Mouse (Mus musculus): ENCODE results near the gene Kcnmb2. TPM values are rescaled to one million over a fixed set of nuclear protein-coding genes. Genes with fewer than 3 reads are reported as not detected.

Gene Kcnmb2
- polyA plus RNA-seq, 1 experiment from 2014 or later = 6.5 TPM

DNA sequence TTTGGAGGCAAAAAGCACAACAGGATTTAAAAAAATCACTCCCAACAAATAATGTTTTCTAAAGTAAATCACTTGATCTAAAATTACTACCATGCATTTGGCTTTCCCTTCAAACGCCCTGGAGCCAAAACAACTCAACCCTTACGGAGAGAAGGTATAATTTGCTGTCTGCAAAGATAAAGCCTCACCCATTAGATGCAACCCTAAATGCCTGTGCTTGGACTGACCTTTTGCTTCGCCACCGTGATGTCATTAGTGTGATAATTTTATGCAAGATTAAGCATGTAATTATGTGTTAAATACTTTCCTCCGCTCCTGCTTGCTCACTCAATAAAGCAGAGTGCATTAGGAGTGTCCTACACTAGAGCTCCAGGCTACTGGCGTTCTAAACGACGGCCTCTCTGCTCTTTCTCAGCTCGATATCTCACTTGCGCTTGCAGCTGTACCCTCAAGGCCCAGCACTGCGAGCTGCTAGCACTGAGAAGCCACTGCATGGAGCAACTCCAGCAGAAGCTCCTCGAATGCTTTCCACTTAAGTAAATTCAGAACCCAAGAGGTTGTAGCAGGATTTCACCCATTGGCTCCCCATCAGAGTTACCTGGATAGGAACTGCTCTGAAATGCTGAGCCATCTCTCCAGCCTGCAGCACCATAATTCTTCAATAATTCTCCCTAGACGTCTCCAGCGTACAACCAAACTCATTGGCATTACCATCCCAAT is 247.7 kb downstream of the Kcnmb2 start:
- peak; percentile 74 for ATAC-seq
- Histone ChIP-seq H3K4me3 (replicated peaks) (no peak overlapping the region), H3K36me3 (no peaks in the 10 kb centered on the region), H3K4me1 (replicated peaks) (0 out of 2 replicates have a peak, but pooled peaks cover 5% of the 10 kb centered on the region), H3K27me3 (no peaks in the 10 kb centered on the region), H3K9me3 (no peaks in the 10 kb centered on the region), H3K4me2 (replicated peaks) (no peak overlapping the region), H3K27ac (no peak overlapping the region), H3K9ac (replicated peaks) (no peak overlapping the region)
- 59% methylated on average over 14 of the region's 14 CpGs for WGBS

DNA sequence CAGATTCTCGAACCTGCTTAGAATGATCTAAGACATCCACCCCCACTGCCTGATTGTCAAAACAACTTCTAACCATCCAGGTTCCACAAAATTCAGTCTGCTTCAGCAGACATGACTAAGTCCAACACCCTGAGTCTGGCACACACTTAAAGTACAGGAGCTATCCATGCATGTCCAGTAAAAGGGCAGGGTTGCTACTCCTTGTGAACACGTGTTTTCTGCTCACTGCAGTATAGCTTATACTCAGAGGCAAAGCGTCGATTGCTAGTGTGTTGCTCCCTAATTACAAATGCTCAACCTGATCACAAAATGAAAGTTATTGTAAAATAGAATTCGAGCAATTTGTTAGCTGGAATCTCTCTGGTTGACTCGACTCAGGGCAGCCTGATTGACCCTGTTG is 278.2 kb downstream of the Kcnmb2 start:
- no peaks in the 10 kb centered on the region for H3K27me3 ChIP-seq
- H3K9ac ChIP-seq (replicated peaks) = no peak overlapping the region
- 0 out of 2 replicates have a peak, but pooled peaks have one; percentile 31 for ATAC-seq
- peaks cover 4% of the 10 kb centered on the region; the same call in 1 of the 2 replicates for H3K4me1 ChIP-seq (replicated peaks)
- no peak overlapping the region for H3K27ac ChIP-seq
- no peak overlapping the region for H3K4me3 ChIP-seq (replicated peaks)
- 76% methylated on average over 6 of the region's 6 CpGs for WGBS
- no peak overlapping the region for H3K4me2 ChIP-seq (replicated peaks)
- H3K36me3 ChIP-seq = no peaks in the 10 kb centered on the region
- H3K9me3 ChIP-seq = no peaks in the 10 kb centered on the region

DNA sequence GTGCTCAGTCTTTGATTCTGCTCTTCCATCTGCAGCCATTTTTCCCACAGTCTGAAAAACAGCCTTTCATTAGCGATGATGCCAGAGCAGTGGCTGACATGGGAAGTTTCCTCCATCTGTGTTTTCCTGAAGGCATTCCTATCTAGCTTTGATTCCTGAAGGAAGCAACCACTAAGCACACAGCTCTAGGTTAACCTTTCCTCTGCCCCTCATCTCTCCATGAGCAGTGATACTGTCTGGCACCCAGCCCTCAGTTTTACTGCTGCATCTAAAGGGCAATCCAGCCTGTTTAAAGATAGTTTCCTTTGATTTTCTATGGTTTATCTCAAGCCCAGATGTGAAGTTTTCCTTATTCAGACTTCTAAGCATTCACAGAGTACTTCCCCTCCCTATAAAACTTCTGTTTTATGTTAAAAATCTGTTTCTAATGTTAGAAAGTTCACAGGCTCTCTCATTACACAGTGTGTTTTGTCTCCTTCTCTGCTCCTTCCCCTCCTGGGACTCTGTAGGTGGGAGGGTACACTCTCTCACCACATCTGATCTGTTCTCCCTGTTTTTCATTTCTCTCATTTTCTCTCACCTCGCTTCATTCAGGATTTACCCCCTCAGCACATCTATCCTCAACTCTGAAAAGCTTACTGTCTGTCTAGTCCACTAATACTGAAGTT is 283.7 kb downstream of the Kcnmb2 start:
- 82% methylated on average over 2 of the region's 2 CpGs for WGBS
- Histone ChIP-seq H3K27me3 (no peaks in the 10 kb centered on the region), H3K9ac (replicated peaks) (no peak overlapping the region), H3K36me3 (no peaks in the 10 kb centered on the region), H3K27ac (no peak overlapping the region), H3K4me1 (replicated peaks) (peaks cover 19% of the 10 kb centered on the region; the same call in 1 of the 2 replicates), H3K4me3 (replicated peaks) (no peak overlapping the region), H3K4me2 (replicated peaks) (no peak overlapping the region), H3K9me3 (no peaks in the 10 kb centered on the region)
- ATAC-seq = no peak

DNA sequence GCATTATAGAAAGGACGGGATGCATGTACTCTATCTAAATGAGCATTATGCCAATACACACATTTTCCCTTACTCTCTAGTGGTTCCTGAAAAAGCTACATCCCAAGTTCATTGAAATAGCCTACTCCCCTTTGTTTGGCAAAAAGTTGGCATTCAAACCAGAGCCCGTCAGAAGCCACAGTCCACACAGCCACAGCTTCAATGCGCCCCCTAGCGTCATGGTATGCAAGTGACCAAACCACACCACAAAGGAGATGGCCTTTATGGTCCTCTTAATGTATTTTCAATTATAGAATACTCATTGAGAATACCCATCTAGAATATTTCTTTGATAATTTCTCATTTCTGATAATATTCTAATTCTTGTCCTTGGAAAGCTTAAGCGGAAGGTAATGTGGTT is 286.2 kb downstream of the Kcnmb2 start:
- no peak overlapping the region for H3K4me3 ChIP-seq (replicated peaks)
- no peaks in the 10 kb centered on the region for H3K27me3 ChIP-seq
- no peak overlapping the region for H3K9ac ChIP-seq (replicated peaks)
- H3K27ac ChIP-seq = no peak overlapping the region
- 32% methylated on average over 5 of the region's 5 CpGs for WGBS
- H3K4me2 ChIP-seq (replicated peaks) = no peak overlapping the region
- no peaks in the 10 kb centered on the region for H3K36me3 ChIP-seq
- H3K9me3 ChIP-seq = no peaks in the 10 kb centered on the region
- ATAC-seq = no peak
- H3K4me1 ChIP-seq (replicated peaks) = peaks cover 15% of the 10 kb centered on the region; the same call in 1 of the 2 replicates

DNA sequence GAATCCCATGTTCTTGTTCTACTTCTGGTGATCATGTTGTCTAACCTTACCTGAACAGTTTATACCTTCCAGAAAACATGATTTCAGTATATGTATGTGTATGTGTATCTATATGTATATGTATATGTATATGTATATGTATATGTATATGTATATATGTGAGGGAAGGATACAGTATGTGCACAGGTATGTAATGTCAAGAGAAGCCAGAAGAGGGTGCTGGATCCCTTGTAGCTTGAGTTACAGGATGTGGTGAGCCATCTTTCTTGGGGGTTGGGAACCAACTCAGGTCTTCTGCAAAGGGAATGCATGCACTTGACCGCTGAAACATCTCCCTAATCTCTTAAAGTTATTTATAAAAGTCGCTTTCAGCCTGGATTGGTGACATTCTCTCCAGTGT is 286.6 kb downstream of the Kcnmb2 start:
- no peak overlapping the region for H3K4me2 ChIP-seq (replicated peaks)
- no peak overlapping the region for H3K9ac ChIP-seq (replicated peaks)
- peak overlapping the region; percentile 37; the same call in 1 of the 2 replicates for H3K27ac ChIP-seq
- WGBS = 97% methylated on average over 2 of the region's 2 CpGs
- H3K36me3 ChIP-seq = no peaks in the 10 kb centered on the region
- no peaks in the 10 kb centered on the region for H3K9me3 ChIP-seq
- H3K4me3 ChIP-seq (replicated peaks) = no peak overlapping the region
- H3K4me1 ChIP-seq (replicated peaks) = peaks cover 15% of the 10 kb centered on the region; the same call in 1 of the 2 replicates
- ATAC-seq = peak; percentile 19; the same call in 1 of the 2 replicates
- H3K27me3 ChIP-seq = no peaks in the 10 kb centered on the region

DNA sequence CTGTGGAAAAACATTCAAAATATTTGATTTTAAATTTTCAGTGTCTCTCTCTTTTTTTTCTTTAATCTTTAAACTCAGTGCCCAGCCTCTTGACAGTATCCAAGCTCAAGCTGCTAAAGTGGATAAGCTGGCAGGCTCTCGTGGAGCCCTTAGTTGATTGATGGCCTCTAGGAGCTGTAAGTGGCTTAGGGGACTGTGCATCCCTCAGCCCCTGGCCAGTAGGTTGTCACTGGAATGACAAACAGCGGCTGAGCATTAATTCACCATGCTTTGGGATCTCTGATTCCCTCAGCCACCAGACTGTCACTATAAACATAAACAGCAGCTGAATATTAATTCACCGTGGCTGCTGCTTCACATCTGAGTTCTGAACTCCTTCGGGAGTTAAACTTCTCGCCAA is 287.6 kb downstream of the Kcnmb2 start:
- peak overlapping the region; percentile 37 for H3K27ac ChIP-seq
- no peaks in the 10 kb centered on the region for H3K36me3 ChIP-seq
- no peaks in the 10 kb centered on the region for H3K9me3 ChIP-seq
- WGBS = 51% methylated on average over 5 of the region's 5 CpGs
- no peak overlapping the region for H3K4me2 ChIP-seq (replicated peaks)
- no peak overlapping the region; the same call in 1 of the 2 replicates for H3K9ac ChIP-seq (replicated peaks)
- peak; percentile 92 for ATAC-seq
- H3K4me3 ChIP-seq (replicated peaks) = no peak overlapping the region
- no peaks in the 10 kb centered on the region for H3K27me3 ChIP-seq
- peaks cover 15% of the 10 kb centered on the region; the same call in 1 of the 2 replicates for H3K4me1 ChIP-seq (replicated peaks)

DNA sequence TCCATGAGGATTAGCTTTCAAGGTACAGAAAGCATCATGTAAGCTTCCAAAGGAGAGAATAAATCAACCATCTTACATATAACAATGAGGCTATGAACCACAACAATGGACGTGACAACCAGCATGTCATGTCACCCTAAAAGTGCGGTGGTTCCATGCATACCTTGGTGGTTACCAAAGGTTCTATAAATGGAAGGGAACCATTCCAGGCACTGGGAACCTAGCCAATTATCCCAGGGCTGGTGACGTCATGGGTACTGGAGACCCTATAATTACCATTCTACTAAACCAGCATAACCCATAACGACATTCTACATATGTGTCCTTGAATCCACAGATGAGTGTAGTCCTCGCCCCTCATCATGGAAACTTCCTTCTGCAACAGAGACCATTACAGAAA is 291.7 kb downstream of the Kcnmb2 start:
- WGBS = 87% methylated on average over 5 of the region's 5 CpGs
- Histone ChIP-seq H3K4me2 (replicated peaks) (no peak overlapping the region), H3K9ac (replicated peaks) (no peak overlapping the region), H3K4me1 (replicated peaks) (peaks cover 15% of the 10 kb centered on the region; the same call in 1 of the 2 replicates), H3K36me3 (no peaks in the 10 kb centered on the region), H3K9me3 (no peaks in the 10 kb centered on the region), H3K4me3 (replicated peaks) (no peak overlapping the region), H3K27ac (no peak overlapping the region), H3K27me3 (no peaks in the 10 kb centered on the region)
- no peak for ATAC-seq

DNA sequence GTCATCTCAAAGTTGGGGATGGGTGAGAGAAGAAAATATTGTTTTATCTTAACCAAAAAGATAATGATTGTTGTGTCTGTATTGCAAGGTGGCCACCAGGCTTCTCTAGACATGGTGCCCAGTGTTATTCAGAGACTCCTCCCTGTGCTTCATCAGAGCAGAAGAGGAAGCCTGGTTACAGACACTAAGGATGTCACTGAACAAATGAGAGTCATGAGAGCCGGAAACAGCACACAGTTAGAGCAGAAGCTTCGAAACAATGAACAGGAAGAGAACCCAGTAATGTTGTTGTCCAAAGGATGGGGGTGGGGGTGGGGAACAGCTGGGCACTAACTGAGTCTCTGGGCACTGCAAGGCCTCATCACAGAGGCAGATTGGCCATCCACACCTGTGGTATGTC is 324.4 kb downstream of the Kcnmb2 start:
- Histone ChIP-seq H3K27ac (no peak overlapping the region), H3K4me3 (replicated peaks) (no peak overlapping the region), H3K4me1 (replicated peaks) (peaks cover 5% of the 10 kb centered on the region; the same call in 1 of the 2 replicates), H3K36me3 (no peaks in the 10 kb centered on the region), H3K27me3 (no peaks in the 10 kb centered on the region), H3K9me3 (no peaks in the 10 kb centered on the region), H3K9ac (replicated peaks) (no peak overlapping the region), H3K4me2 (replicated peaks) (no peak overlapping the region)
- 91% methylated on average over 2 of the region's 2 CpGs for WGBS
- ATAC-seq = no peak

DNA sequence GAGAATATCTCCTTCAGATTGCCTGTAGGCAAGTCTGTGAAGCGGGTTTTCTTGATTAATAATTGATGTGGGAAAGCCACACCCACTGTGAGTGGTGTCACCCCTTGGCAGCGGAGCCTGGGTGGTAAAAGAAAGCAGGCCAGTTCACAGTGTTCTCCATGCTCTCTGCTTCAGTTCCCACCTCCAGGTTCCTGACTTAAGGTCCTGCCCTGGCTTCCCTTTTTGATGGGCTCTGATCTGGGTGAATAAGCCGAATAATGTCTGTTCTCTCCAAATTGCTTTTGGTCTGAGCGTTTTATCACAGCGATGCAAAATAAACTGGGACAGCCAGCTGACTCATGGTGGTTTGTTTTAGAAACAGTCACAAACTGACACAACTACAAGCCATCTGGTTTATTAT is 334.5 kb downstream of the Kcnmb2 start:
- no peak overlapping the region for H3K27ac ChIP-seq
- WGBS = 82% methylated on average over 5 of the region's 5 CpGs
- H3K36me3 ChIP-seq = no peaks in the 10 kb centered on the region
- no peaks in the 10 kb centered on the region for H3K9me3 ChIP-seq
- no peak for ATAC-seq
- no peak overlapping the region for H3K9ac ChIP-seq (replicated peaks)
- no peaks in the 10 kb centered on the region for H3K4me1 ChIP-seq (replicated peaks)
- H3K27me3 ChIP-seq = no peaks in the 10 kb centered on the region
- no peak overlapping the region for H3K4me3 ChIP-seq (replicated peaks)
- no peak overlapping the region for H3K4me2 ChIP-seq (replicated peaks)

Measured in midbrain, embryonic 13.5 days (tissue).